Mouse (Mus musculus) liver, postnatal 0 days (tissue): ENCODE measurements at regions not wholly inside any gene's neighbourhood (a gene's known extent, or its start where the extent isn't known, plus 50 kb on each side); places are given as distances from the start of the nearest gene placed in this dataset.

Source experiments
- ATAC-seq: fragments of 200-750 bp; cut with Nextera tagmentation; 2 replicates; pipeline ENCODE4 v1.8.0; 2017; ENCODE audit warnings: mild to moderate bottlenecking, moderate library complexity
- DNase-seq: peaks from one replicate; pipeline ENCODE4 v3.0.0-alpha.2; 2016
- H3K27ac ChIP-seq: fragments of 300-500 bp; sonication (generic); 2 replicates; pipeline ENCODE4 v1.5.1; 2014; ENCODE audit warnings: antibody characterized with exemption, moderate library complexity, mild to moderate bottlenecking, low read depth
- H3K27me3 ChIP-seq: fragments of 300-500 bp; sonication (generic); 2 replicates; pipeline ENCODE4 v1.6.1; 2014; ENCODE audit warnings: low read length, control low read depth, mixed read lengths; ENCODE audit not compliant: insufficient read depth
- H3K36me3 ChIP-seq: fragments of 300-500 bp; sonication (generic); replicated peaks from 2 replicates; pipeline ENCODE4 v1.6.1; 2014; ENCODE audit warnings: mild to moderate bottlenecking, control low read depth, low read length, moderate library complexity, mixed read lengths; ENCODE audit not compliant: insufficient read depth
- H3K4me1 ChIP-seq: fragments of 300-500 bp; sonication (generic); 2 replicates; pipeline ENCODE4 v1.6.1; 2014; ENCODE audit warnings: antibody characterized with exemption, mild to moderate bottlenecking, control low read depth; ENCODE audit not compliant: insufficient read depth
- H3K4me2 ChIP-seq: fragments of 300-500 bp; sonication (generic); 2 replicates; pipeline ENCODE4 v1.6.1; 2014; ENCODE audit warnings: low read depth, mild to moderate bottlenecking, low read length, moderate library complexity, mixed read lengths
- H3K4me3 ChIP-seq: fragments of 300-500 bp; sonication (generic); 2 replicates; pipeline ENCODE4 v1.5.1; 2014; ENCODE audit warnings: low read depth, low read length
- H3K9ac ChIP-seq: fragments of 300-500 bp; sonication (generic); replicated peaks from 2 replicates; pipeline ENCODE4 v1.6.1; 2014; ENCODE audit warnings: mild to moderate bottlenecking, moderate library complexity
- H3K9me3 ChIP-seq: fragments of 300-500 bp; sonication (generic); 2 replicates; pipeline ENCODE4 v1.6.1; 2016; ENCODE audit warnings: mild to moderate bottlenecking, control low read depth, low read length, mixed read lengths
- CTCF ChIP-seq: sonication (generic); IDR thresholded peaks from 2 replicates; pipeline ENCODE4 v1.5.1; 2016; ENCODE audit warnings: antibody characterized with exemption, low read depth
- EP300 ChIP-seq: IDR thresholded peaks from 2 replicates; pipeline ENCODE4 v1.6.1; 2016; ENCODE audit warnings: antibody characterized with exemption, low read depth, mild to moderate bottlenecking
- WGBS: fragments of 180-500 bp; shearing (Covaris S2); extraction: QIAGEN DNeasy Blood & Tissue Kit; methylation state at CpG from one replicate; pipeline ENCODE4 v1.1.7; 2014; ENCODE audit not compliant: insufficient replicate concordance; 5-methylcytosine and 5-hydroxymethylcytosine counted together

- Histone ChIP-seq H3K4me2 (no peak overlapping the region), H3K27ac (no peak overlapping the region), H3K36me3 (no peaks in the 10 kb centered on the region), H3K4me1 (no peaks in the 10 kb centered on the region), H3K9ac (no peak overlapping the region), H3K27me3 (no peaks in the 10 kb centered on the region), H3K9me3 (no peaks in the 10 kb centered on the region), H3K4me3 (no peak overlapping the region)
- no peak for DNase-seq
- TF ChIP-seq EP300, result no peak
- TF ChIP-seq CTCF, result no peak
- no peak for ATAC-seq
- 24% methylated on average over 6 of the region's 6 CpGs for WGBS
These were observed 220.0 kb upstream of the Zdhhc25 start for GRCm38 (mm10) chr15:88379951-88380623.

GRCm38 (mm10) chr15:88381419-88381818 lies 218.7 kb upstream of the Zdhhc25 start:
- DNase-seq (no peak), ATAC-seq (no peak)
- H3K4me2 ChIP-seq, result no peak overlapping the region
- WGBS, result 51% methylated on average over 10 of the region's 10 CpGs
- no peaks in the 10 kb centered on the region for H3K27me3 ChIP-seq
- H3K4me3 ChIP-seq, result no peak overlapping the region
- H3K27ac ChIP-seq, result no peak overlapping the region
- H3K4me1 ChIP-seq, result no peaks in the 10 kb centered on the region
- H3K9me3 ChIP-seq, result no peaks in the 10 kb centered on the region
- no peaks in the 10 kb centered on the region for H3K36me3 ChIP-seq
- H3K9ac ChIP-seq, result no peak overlapping the region
- TF ChIP-seq EP300, result no peak
- TF ChIP-seq CTCF, result no peak

- Histone ChIP-seq H3K9me3 (no peaks in the 10 kb centered on the region), H3K4me2 (no peak overlapping the region), H3K27ac (no peak overlapping the region), H3K36me3 (no peaks in the 10 kb centered on the region), H3K4me3 (no peak overlapping the region), H3K4me1 (no peaks in the 10 kb centered on the region), H3K27me3 (no peaks in the 10 kb centered on the region), H3K9ac (no peak overlapping the region)
- ATAC-seq (no peak), DNase-seq (no peak)
- WGBS, result 72% methylated on average over 2 of the region's 2 CpGs
- TF ChIP-seq CTCF (no peak), EP300 (no peak)
These were observed 214.2 kb upstream of the Zdhhc25 start for GRCm38 (mm10) chr15:88385943-88386342.

- no peak for ATAC-seq
- Histone ChIP-seq H3K27me3 (no peaks in the 10 kb centered on the region), H3K27ac (no peak overlapping the region), H3K4me2 (no peak overlapping the region), H3K9me3 (no peaks in the 10 kb centered on the region), H3K4me3 (no peak overlapping the region), H3K4me1 (no peaks in the 10 kb centered on the region), H3K9ac (no peak overlapping the region), H3K36me3 (no peaks in the 10 kb centered on the region)
- 76% methylated on average over 6 of the region's 6 CpGs for WGBS
- TF ChIP-seq EP300, result no peak
- TF ChIP-seq CTCF, result no peak
- no peak for DNase-seq
These were observed 213.4 kb upstream of the Zdhhc25 start for GRCm38 (mm10) chr15:88386711-88387110.

- H3K9ac ChIP-seq, result no peak overlapping the region
- ATAC-seq (no peak), DNase-seq (no peak)
- H3K4me1 ChIP-seq, result no peaks in the 10 kb centered on the region
- H3K27me3 ChIP-seq, result no peaks in the 10 kb centered on the region
- no peaks in the 10 kb centered on the region; the same call in 1 of the 2 replicates for H3K9me3 ChIP-seq
- WGBS, result 70% methylated on average over 15 of the region's 15 CpGs
- no peak overlapping the region for H3K27ac ChIP-seq
- no peak overlapping the region for H3K4me2 ChIP-seq
- H3K36me3 ChIP-seq, result no peaks in the 10 kb centered on the region
- no peak for TF ChIP-seq CTCF
- no peak for TF ChIP-seq EP300
- H3K4me3 ChIP-seq, result no peak overlapping the region
These were observed 208.3 kb upstream of the Zdhhc25 start for GRCm38 (mm10) chr15:88391822-88392221.

- Histone ChIP-seq H3K4me3 (no peak overlapping the region), H3K36me3 (no peaks in the 10 kb centered on the region), H3K4me2 (no peak overlapping the region), H3K27ac (no peak overlapping the region), H3K27me3 (no peaks in the 10 kb centered on the region), H3K4me1 (no peaks in the 10 kb centered on the region), H3K9me3 (no peaks in the 10 kb centered on the region; the same call in 1 of the 2 replicates), H3K9ac (no peak overlapping the region)
- TF ChIP-seq EP300, result no peak
- no peak for TF ChIP-seq CTCF
- 51% methylated on average over 5 of the region's 5 CpGs for WGBS
- ATAC-seq (no peak), DNase-seq (no peak)
These were observed 201.0 kb upstream of the Zdhhc25 start for GRCm38 (mm10) chr15:88399064-88399463.
